Mouse (Mus musculus) limb, embryonic 10.5 days (tissue): ENCODE data around the gene Scnn1a. TPM values are rescaled to one million over a fixed set of nuclear protein-coding genes. Genes with fewer than 3 reads are reported as not detected.
"Not testable (repeated sequence)": the region's sequence is repeated elsewhere in the genome, so short reads cannot be mapped to it uniquely, and the experiment has no call there.

ENCODE experiments used
- DNase-seq: peaks from one replicate; pipeline ENCODE4 v3.0.0-alpha.2; 2017; ENCODE audit warnings: low spot score
- H3K27ac ChIP-seq: fragments of 300-500 bp; sonication (generic); 2 replicates; pipeline ENCODE4 v1.5.1; 2016; ENCODE audit warnings: mild to moderate bottlenecking
- H3K27me3 ChIP-seq: fragments of 300-500 bp; sonication (generic); 2 replicates; pipeline ENCODE4 v1.6.1; 2016; ENCODE audit warnings: low read depth, mild to moderate bottlenecking; ENCODE audit not compliant: poor library complexity, severe bottlenecking
- H3K36me3 ChIP-seq: fragments of 300-500 bp; sonication (generic); 2 replicates; pipeline ENCODE4 v1.6.1; 2016; ENCODE audit warnings: mild to moderate bottlenecking, moderate library complexity
- H3K4me1 ChIP-seq: fragments of 300-500 bp; sonication (generic); 2 replicates; pipeline ENCODE4 v1.6.1; 2016
- H3K4me3 ChIP-seq: fragments of 300-500 bp; sonication (generic); 2 replicates; pipeline ENCODE4 v1.5.1; 2016; ENCODE audit warnings: mild to moderate bottlenecking, moderate library complexity
- H3K9me3 ChIP-seq: fragments of 300-500 bp; sonication (generic); replicated peaks from 2 replicates; pipeline ENCODE4 v1.6.1; 2016; ENCODE audit warnings: mild to moderate bottlenecking
- WGBS: fragments of 180-500 bp; shearing (Covaris S2); methylation state at CpG from one replicate; pipeline ENCODE4 v1.1.7; 2016; 5-methylcytosine and 5-hydroxymethylcytosine counted together
- polyA plus RNA-seq: library from polyadenylated mRNA; unstranded; fragments of >200 nt; fragmentation: Nextera tagmentation; extraction: Ambion mirVana; gene quantifications from 2 replicates; pipeline ENCODE4 v1.2.1, GENCODE M21; 2016

The Scnn1a gene
- polyA plus RNA-seq: 1.0 and 1.6 TPM in 2 replicates

DNA sequence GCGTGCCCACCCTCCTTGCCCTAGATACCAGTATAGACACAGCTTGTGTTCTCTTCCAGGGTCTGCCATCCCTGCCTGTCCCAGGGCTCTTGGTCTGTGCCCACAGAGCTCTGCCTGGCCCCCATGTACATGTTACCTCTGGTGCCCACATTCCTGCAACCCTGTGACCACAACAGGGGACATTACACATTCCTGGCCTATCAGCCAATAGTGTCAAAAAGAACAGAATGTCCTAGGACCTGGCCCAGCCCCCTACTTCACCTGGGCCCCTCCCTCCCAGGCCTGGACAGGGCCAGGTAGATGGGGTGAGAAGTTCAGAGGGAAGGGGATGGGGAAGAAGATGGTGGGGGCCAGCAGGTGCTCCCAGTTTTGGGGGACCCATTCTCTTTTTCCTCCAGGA lies at the start of gene Scnn1a:
Gene Scnn1a, plus strand, starts transcription at position 337 of the 400 bp plus-strand sequence.
- DNase-seq: no peak
- Histone ChIP-seq H3K27ac (no peak within 1 kb of the TSS), H3K9me3 (no peaks in the 10 kb centered on the region), H3K4me1 (peaks cover 12% of the 10 kb centered on the region), H3K27me3 (peaks cover 65% of the 10 kb centered on the region), H3K4me3 (peak within 1 kb of the TSS; percentile 2; the same call in 1 of the 2 replicates), H3K36me3 (no peaks in the 10 kb centered on the region)
- 83% methylated on average over 1 of the region's 1 CpGs for WGBS

DNA sequence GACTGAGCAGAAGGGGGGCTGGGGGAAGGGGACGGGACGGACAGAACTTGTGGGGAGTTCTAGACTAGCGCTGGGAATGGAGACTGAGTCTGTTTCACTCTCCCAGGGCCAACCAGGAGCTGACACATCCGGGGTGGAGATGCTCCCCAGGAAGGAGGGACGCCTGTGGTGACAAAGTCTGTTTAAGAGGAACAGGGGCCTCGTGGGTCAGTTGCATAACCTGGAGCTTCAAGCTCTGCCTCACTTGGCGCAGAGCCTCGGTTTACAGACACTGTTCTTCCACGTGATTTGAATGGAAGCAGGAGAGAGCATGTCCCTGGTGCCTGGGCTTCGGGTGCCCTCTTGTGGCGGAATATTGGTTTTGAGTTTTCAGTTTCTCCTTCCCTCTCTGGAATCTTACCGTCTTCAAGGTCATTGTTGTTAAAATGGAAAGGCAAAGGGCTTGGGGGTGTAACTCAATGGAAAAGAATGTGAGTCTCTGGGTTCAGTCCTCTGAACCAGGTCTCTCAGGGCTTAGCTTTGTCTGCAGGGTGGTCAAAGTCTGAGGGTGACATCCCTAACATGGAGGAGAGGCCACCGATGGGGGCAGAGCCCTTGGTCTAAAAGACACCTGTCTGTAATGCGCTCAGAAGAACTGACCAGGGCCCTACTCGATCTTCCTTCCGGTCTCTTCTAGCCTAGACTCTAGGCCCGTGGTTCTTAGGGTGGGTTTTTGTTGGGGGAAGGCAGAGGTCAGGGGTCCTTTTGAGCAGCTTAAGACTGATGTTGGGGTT lies 48.8 kb upstream of the Scnn1a start:
- DNase-seq: peak; percentile 88
- Histone ChIP-seq H3K4me1 (peaks cover 4% of the 10 kb centered on the region; the same call in 1 of the 2 replicates), H3K27me3 (peaks cover 18% of the 10 kb centered on the region), H3K9me3 (no peaks in the 10 kb centered on the region), H3K36me3 (no peaks in the 10 kb centered on the region), H3K4me3 (peak overlapping the region; percentile 22), H3K27ac (peak overlapping the region; percentile 64; the same call in 1 of the 2 replicates)
- 22% methylated on average over 17 of the region's 17 CpGs for WGBS

DNA sequence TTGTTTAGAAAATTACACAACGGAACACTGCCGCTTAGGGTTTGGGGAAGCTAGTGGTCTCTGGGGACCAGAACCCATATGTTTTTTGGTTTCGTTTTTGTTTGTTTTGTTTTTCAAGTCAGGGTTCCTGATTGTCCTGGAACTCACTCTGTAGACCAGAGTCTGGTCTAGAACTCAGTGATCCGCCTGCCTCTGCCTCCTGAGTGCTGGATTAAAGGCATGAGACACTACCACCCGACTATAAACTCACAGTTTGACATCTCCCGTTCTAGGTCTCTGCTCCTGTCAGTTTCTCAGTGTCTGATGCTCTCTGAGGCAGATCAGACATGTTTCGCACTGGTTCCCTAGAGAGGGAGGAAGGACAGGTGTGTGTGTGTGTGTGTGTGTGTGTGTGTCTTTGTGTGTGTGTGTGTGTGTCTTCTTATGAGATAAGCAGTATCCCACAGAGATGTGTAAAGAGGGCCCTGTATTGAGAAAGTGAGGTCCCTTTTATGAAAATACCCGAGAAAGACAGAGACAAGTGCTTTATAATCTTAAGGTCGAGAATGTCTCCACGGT lies 48.2 kb upstream of the Scnn1a start:
- Histone ChIP-seq H3K27ac (no peak overlapping the region), H3K36me3 (no peaks in the 10 kb centered on the region), H3K9me3 (no peaks in the 10 kb centered on the region), H3K4me1 (peaks cover 4% of the 10 kb centered on the region; the same call in 1 of the 2 replicates), H3K27me3 (peaks cover 18% of the 10 kb centered on the region), H3K4me3 (no peak overlapping the region)
- no peak for DNase-seq
- 80% methylated on average over 10 of the region's 10 CpGs for WGBS

DNA sequence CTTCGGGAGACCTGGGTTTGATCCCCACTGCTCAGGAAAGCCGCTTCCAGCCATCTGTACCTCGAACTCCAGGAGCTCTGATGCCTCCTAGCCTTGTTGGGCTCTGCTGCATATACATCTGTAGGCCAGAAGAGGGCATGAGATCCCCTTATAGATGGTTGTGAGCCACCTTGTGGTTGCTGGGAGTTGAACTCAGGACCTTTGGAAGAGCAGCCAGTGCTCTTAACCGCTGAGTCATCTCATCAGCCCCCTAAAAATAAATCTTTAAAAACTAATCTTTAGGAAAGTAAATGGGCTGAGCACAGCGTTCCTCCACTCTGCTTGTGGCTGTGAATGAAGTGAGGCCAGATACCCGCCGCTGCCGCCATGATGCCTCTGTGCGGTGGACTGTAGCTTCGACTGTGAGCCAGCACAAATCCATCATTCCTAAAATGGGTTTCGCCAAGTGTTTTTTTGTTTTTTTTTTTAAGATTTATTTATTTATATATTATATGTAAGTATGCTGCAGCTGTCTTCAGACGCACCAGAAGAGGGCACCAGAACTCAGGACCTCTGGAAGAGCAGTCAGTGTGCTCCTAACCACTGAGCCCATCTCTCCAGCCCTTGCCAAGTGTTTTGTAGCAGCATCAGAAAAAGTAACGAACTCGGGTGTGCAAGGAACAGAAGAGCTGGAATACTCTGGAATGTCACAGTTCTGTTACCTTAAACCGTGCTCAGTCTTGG lies 45.5 kb upstream of the Scnn1a start:
- DNase-seq: no peak
- no peak overlapping the region for H3K4me3 ChIP-seq

DNA sequence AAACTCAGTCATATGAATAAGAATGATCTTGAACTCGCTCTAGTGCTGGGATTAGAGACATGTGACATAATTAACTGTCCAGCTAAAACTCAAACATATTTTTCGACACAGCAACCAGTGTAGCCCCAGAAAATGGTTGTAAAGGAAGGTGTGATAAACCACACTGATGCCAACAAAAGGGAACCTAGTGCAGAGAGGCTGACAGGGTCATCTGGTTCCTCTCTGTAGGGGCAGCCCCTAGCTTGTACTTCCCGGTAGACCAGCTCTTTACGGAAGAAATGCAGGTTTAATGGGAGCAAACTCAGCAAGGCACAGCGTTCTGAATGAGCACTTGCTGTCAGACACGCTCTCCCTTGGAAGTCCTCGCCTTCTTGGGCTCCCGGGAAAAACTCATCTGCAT lies 40.7 kb upstream of the Scnn1a start:
- Histone ChIP-seq H3K4me3 (no peak overlapping the region), H3K9me3 (no peaks in the 10 kb centered on the region), H3K27ac (no peak overlapping the region), H3K4me1 (no peaks in the 10 kb centered on the region), H3K27me3 (no peaks in the 10 kb centered on the region), H3K36me3 (no peaks in the 10 kb centered on the region)
- no peak for DNase-seq
- 62% methylated on average over 8 of the region's 8 CpGs for WGBS

More for the DNA sequence above, 45.5 kb upstream of the Scnn1a start:
- 63% methylated on average over 15 of the region's 15 CpGs for WGBS
- Histone ChIP-seq H3K36me3 (no peaks in the 10 kb centered on the region), H3K4me1 (peaks cover 4% of the 10 kb centered on the region; the same call in 1 of the 2 replicates), H3K27ac (no peak overlapping the region), H3K9me3 (no peaks in the 10 kb centered on the region), H3K27me3 (peaks cover 17% of the 10 kb centered on the region)

DNA sequence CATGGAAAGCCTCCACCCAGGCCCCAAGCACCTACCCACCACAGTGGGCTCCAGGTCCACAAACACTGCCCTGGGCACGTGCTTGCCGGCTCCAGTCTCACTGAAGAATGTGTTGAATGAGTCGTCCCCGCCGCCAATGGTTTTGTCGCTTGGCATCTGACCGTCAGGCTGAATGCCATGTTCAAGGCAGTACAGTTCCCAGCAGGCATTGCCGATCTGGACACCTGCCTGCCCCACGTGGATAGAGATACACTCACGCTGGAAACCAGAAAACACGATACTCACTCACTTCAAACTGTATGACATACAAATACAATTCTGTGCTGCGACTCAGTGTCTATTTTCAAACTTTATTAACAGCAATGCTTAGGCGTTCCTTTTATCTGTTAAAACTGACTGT lies 37.7 kb upstream of the Scnn1a start:
- not testable (repeated sequence) for H3K27ac ChIP-seq, DNase-seq, H3K9me3 ChIP-seq, H3K4me3 ChIP-seq, H3K4me1 ChIP-seq, H3K27me3 ChIP-seq, H3K36me3 ChIP-seq
- WGBS: 95% methylated on average over 13 of the region's 13 CpGs

DNA sequence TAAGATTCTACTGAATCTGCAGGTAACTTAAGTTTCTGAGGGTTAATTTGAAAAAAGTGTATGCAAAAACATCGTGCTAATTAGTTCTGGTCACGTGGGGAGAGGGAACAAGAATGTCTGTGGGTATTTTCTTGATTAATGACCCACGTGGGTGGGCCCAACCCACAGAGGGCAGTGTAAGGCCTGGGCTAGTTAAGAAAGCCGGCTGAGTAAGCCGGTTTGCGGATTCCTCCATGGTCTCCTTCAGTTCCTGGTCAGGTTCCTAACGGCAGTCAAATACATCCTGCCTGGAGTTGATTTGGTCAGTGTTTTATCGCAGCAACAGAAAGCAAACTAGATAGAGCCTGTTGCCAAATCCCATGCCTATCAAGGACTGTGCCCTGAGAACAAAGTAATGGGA lies 36.2 kb upstream of the Scnn1a start:
- no peak for DNase-seq
- Histone ChIP-seq H3K4me1 (no peaks in the 10 kb centered on the region), H3K27me3 (no peaks in the 10 kb centered on the region), H3K27ac (no peak overlapping the region), H3K9me3 (no peaks in the 10 kb centered on the region), H3K4me3 (no peak overlapping the region), H3K36me3 (no peaks in the 10 kb centered on the region)
- 48% methylated on average over 8 of the region's 8 CpGs for WGBS

DNA sequence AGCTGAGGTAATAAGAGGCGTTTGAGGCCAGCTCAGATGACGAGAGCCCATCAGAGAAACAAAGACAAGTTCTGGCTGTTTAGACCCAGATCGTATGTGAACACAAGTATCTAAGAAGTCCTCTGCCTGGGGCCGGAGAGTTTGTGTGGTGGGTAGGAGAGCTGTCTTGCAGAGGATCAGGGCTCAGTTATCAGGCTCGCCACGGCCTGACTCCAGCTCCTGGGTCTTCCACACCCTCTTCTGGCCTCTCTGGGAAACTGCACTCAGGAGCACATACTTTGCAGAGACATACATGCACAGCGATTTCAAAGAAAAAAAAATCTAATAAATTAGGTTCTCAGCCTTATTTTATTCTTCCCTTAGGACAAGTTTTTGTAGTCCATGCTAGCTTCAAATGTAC lies 35.7 kb upstream of the Scnn1a start:
- no peaks in the 10 kb centered on the region for H3K27me3 ChIP-seq
- H3K36me3 ChIP-seq: no peaks in the 10 kb centered on the region
- 93% methylated on average over 7 of the region's 7 CpGs for WGBS
- H3K27ac ChIP-seq: no peak overlapping the region
- no peaks in the 10 kb centered on the region for H3K9me3 ChIP-seq
- no peak overlapping the region for H3K4me3 ChIP-seq
- no peaks in the 10 kb centered on the region for H3K4me1 ChIP-seq
- no peak for DNase-seq

DNA sequence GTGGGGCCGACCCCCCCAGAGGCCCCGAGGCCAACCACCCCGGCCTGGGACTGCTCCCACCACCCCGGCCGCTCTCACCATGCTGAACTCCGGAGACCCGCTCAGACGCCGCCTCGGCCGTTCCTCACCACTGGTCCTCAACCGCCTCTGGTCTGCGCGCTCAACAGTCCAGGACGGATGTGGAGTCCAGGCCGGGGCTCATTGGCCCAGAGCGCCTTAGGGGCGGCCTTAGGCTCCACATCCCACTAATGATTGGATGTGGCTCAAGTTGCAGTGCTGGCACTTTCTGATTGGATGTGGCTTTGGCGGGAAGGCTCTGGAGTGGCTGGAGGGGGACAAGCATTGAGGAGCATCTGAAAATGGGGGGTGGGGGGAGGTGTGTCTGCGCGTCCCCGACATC lies 34.6 kb upstream of the Scnn1a start, which contains the start of gene Tuba3a:
Gene Tuba3a, minus strand, starts transcription at position 153 of the 400 bp plus-strand sequence.
- H3K9me3 ChIP-seq: no peaks in the 10 kb centered on the region
- H3K4me3 ChIP-seq: no peak within 1 kb of the TSS
- H3K36me3 ChIP-seq: no peaks in the 10 kb centered on the region
- no peaks in the 10 kb centered on the region for H3K4me1 ChIP-seq
- DNase-seq: no peak
- H3K27ac ChIP-seq: peak within 1 kb of the TSS; percentile 5; the same call in 1 of the 2 replicates
- 96% methylated on average over 22 of the region's 22 CpGs for WGBS
- no peaks in the 10 kb centered on the region for H3K27me3 ChIP-seq

DNA sequence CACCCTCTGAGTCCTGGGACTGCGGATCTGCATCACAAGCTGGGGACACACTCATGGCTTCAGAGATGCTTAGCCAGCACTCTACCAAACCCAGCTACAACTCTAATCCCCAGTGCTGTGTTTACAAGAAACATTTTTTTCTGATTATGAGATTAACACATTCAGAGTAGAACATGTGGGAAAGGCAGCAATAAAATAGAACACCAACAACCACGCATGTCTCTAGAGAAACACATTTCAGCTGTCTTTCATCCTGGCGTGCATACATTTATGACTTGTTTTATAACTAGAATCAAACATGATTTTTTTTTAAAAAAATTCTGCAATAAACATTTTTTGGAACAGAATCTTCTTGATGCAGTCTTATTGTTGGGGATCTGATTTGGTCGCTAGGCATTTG lies 33.5 kb upstream of the Scnn1a start:
- no peak for DNase-seq
- Histone ChIP-seq H3K27me3 (no peaks in the 10 kb centered on the region), H3K27ac (no peak overlapping the region), H3K36me3 (no peaks in the 10 kb centered on the region), H3K4me3 (no peak overlapping the region), H3K9me3 (no peaks in the 10 kb centered on the region), H3K4me1 (no peaks in the 10 kb centered on the region)
- 90% methylated on average over 4 of the region's 4 CpGs for WGBS

DNA sequence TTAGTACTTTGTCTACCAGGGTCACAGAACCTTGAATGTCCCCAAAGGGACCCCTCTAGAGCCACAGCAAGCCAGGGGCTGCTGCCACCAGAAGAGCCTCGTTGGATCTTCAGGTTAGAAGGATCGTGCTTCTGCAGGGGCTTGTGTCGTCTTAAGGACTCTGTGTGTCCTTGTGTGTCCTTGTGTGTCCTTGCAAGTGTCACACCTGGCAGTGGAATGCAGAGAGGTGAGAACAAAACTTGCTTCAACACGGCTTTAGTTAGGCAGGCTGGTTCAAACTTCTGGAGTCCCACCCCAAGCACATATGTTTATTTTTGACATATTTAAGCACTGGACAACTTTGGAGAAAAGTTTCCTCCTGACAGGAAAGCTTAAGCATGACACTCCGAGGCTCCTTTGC lies 31.7 kb upstream of the Scnn1a start:
- H3K4me3 ChIP-seq: no peak overlapping the region
- no peak for DNase-seq
- 86% methylated on average over 5 of the region's 5 CpGs for WGBS

DNA sequence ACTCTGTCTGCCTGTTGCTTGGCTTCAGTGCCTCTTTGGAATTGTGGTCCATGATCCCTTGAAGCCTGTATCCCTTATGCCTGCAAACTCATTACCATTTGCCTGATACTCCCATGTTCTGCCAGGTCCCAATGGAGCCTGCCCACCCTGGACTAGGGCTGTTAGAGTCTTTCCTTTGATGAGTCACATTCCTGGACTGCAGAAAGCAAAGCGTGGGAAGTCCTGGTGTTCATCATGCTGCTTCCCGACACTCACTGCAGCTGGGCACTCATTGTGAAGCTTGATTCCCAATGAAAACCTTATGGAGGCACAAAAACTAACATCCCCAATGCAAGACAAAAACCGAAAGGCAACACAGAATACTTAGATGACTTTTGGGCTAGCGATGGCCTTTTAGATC lies 29.1 kb upstream of the Scnn1a start:
- no peaks in the 10 kb centered on the region for H3K9me3 ChIP-seq
- WGBS: 77% methylated on average over 4 of the region's 4 CpGs
- no peak overlapping the region for H3K4me3 ChIP-seq
- H3K27me3 ChIP-seq: no peaks in the 10 kb centered on the region
- H3K36me3 ChIP-seq: no peaks in the 10 kb centered on the region
- DNase-seq: no peak
- H3K27ac ChIP-seq: no peak overlapping the region
- no peaks in the 10 kb centered on the region for H3K4me1 ChIP-seq

More for the DNA sequence above, 31.7 kb upstream of the Scnn1a start:
- no peaks in the 10 kb centered on the region for H3K27me3 ChIP-seq
- no peaks in the 10 kb centered on the region for H3K9me3 ChIP-seq
- no peaks in the 10 kb centered on the region for H3K4me1 ChIP-seq
- no peaks in the 10 kb centered on the region for H3K36me3 ChIP-seq
- no peak overlapping the region for H3K27ac ChIP-seq

DNA sequence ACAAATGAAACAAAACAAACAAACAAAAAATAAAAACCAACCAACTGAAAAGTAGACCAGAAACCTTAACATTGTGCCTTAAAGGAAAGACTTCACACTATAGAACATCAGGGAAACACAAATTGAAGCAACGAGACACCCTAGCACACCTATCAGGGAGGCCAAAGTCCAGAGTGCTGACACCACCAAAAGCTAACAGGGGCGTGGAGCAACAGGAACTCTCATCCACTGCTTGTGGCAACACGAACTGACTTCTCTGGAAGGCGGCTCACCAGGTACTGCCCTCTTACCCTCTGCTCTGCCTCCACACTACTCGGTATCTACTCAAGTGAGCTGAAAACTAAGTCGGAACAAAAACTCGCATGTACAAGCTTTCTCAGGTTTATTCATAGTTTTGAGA lies 28.2 kb upstream of the Scnn1a start:
- H3K4me1 ChIP-seq: no peaks in the 10 kb centered on the region
- 92% methylated on average over 7 of the region's 7 CpGs for WGBS
- no peaks in the 10 kb centered on the region for H3K27me3 ChIP-seq
- no peak overlapping the region for H3K4me3 ChIP-seq
- H3K36me3 ChIP-seq: no peaks in the 10 kb centered on the region
- no peak overlapping the region for H3K27ac ChIP-seq
- no peak for DNase-seq
- H3K9me3 ChIP-seq: no peaks in the 10 kb centered on the region
